Mouse (Mus musculus): Measurements from ENCODE around the gene Tmem88.

Tmem88 gene

GRCm38 (mm10) chr11:69357690-69358089, 40.3 kb downstream of the Tmem88 start:
- DNase-seq (ENCODE audit: low spot score), result no peak

- DNase-seq (ENCODE audit: low spot score), result no peak
Observed at GRCm38 (mm10) chr11:69356544-69356943, 41.5 kb downstream of the Tmem88 start.

All from ovary, postnatal 10 days (tissue).